Mouse (Mus musculus): ENCODE measurements around the gene Ttl. TPM values are rescaled to one million over a fixed set of nuclear protein-coding genes. Genes with fewer than 3 reads are reported as not detected.

The Ttl gene
- polyA plus RNA-seq, 1 experiment from 2014 or later, result 10.7 TPM

GRCm38 (mm10) chr2:129133006-129133805 lies 67.5 kb downstream of the Ttl start:
- no peak for ATAC-seq (ENCODE audit: insufficient number of reproducible peaks, insufficient read depth, low FRiP score, low read depth)
- no peak overlapping the region for H3K4me3 ChIP-seq (ENCODE audit: control insufficient read depth in 1 of 2, insufficient read depth in 1 of 2, low read depth in 1 of 2, low read length in 2 of 2)
- peaks cover 21% of the 10 kb centered on the region for H3K36me3 ChIP-seq (ENCODE audit: control insufficient read depth, insufficient read depth, low read length)
- no peak overlapping the region for H3K27ac ChIP-seq (replicated peaks in 1 of 2; ENCODE audit: control insufficient read depth in 1 of 2, insufficient read depth in 1 of 2, low read depth in 2 of 2, low read length in 2 of 2)
- H3K9me3 ChIP-seq (ENCODE audit: control insufficient read depth, low read length), result no peaks in the 10 kb centered on the region
- H3K9ac ChIP-seq (ENCODE audit: low read length), result no peak overlapping the region
- H3K4me2 ChIP-seq (ENCODE audit: low read length), result no peak overlapping the region
- no peaks in the 10 kb centered on the region for H3K27me3 ChIP-seq (ENCODE audit: control insufficient read depth, insufficient read depth, low read length)
- H3K4me1 ChIP-seq (ENCODE audit: control insufficient read depth in 2 of 2, insufficient read depth in 2 of 2, low read length in 2 of 2), result peaks cover 6 to 9% of the 10 kb centered on the region in 2 experiments
- 92% methylated on average over 14 of the region's 14 CpGs for WGBS

- Histone ChIP-seq H3K9me3 (ENCODE audit: control insufficient read depth, low read length) (no peaks in the 10 kb centered on the region), H3K27ac (replicated peaks in 1 of 2; ENCODE audit: control insufficient read depth in 1 of 2, insufficient read depth in 1 of 2, low read depth in 2 of 2, low read length in 2 of 2) (no peak overlapping the region)
Observed at GRCm38 (mm10) chr2:129139906-129140305, 74.2 kb downstream of the Ttl start.

More at GRCm38 (mm10) chr2:129139906-129140305, 74.2 kb downstream of the Ttl start:
- no peak overlapping the region for H3K4me2 ChIP-seq (ENCODE audit: low read length)
- no peaks in the 10 kb centered on the region for H3K27me3 ChIP-seq (ENCODE audit: control insufficient read depth, insufficient read depth, low read length)
- H3K9ac ChIP-seq (ENCODE audit: low read length), result no peak overlapping the region
- no peak overlapping the region for H3K4me3 ChIP-seq (ENCODE audit: control insufficient read depth in 1 of 2, insufficient read depth in 1 of 2, low read depth in 1 of 2, low read length in 2 of 2)
- H3K4me1 ChIP-seq (ENCODE audit: control insufficient read depth in 2 of 2, insufficient read depth in 2 of 2, low read length in 2 of 2), result no peaks in the 10 kb centered on the region
- no peaks in the 10 kb centered on the region for H3K36me3 ChIP-seq (ENCODE audit: control insufficient read depth, insufficient read depth, low read length)
- ATAC-seq (ENCODE audit: insufficient number of reproducible peaks, insufficient read depth, low FRiP score, low read depth), result no peak
- WGBS, result 80% methylated on average over 10 of the region's 10 CpGs

Other genes starting within 250 kb of the Ttl start
- gene Tmem87b, start 247.8 kb upstream of the Ttl start, polyA plus RNA-seq (2014; fragmentation: Nextera tagmentation; extraction: Ambion mirVana), result 27.3 and 27.9 TPM in 2 replicates
- gene Fbln7, start 203.0 kb upstream of the Ttl start, polyA plus RNA-seq (2014; fragmentation: Nextera tagmentation; extraction: Ambion mirVana), result 0.93 and 0.96 TPM in 2 replicates
- 7.2 and 7.6 TPM in 2 replicates for gene Zc3h8, start 121.9 kb upstream of the Ttl start, polyA plus RNA-seq (2014; fragmentation: Nextera tagmentation; extraction: Ambion mirVana)
- 1.2 and 2.5 TPM in 2 replicates for gene Zc3h6, start 98.5 kb upstream of the Ttl start, polyA plus RNA-seq (2014; fragmentation: Nextera tagmentation; extraction: Ambion mirVana)
- 12.2 and 12.7 TPM in 2 replicates for gene Gm10762, start 98.2 kb upstream of the Ttl start, polyA plus RNA-seq (2014; fragmentation: Nextera tagmentation; extraction: Ambion mirVana)
- gene Vinac1, start 17.8 kb upstream of the Ttl start, polyA plus RNA-seq (2014; fragmentation: Nextera tagmentation; extraction: Ambion mirVana), result 0.05 and 0.09 TPM in 2 replicates
- 12.1 and 14.0 TPM in 2 replicates for gene Polr1b, start 35.1 kb downstream of the Ttl start, polyA plus RNA-seq (2014; fragmentation: Nextera tagmentation; extraction: Ambion mirVana)
- 20.9 and 23.8 TPM in 2 replicates for gene Chchd5, start 63.8 kb downstream of the Ttl start, polyA plus RNA-seq (2014; fragmentation: Nextera tagmentation; extraction: Ambion mirVana)
- 21.6 and 22.0 TPM in 2 replicates for gene Slc20a1, start 132.8 kb downstream of the Ttl start, polyA plus RNA-seq (2014; fragmentation: Nextera tagmentation; extraction: Ambion mirVana)
- 42.8 and 45.2 TPM in 2 replicates for gene Ckap2l, start 231.3 kb downstream of the Ttl start, polyA plus RNA-seq (2014; fragmentation: Nextera tagmentation; extraction: Ambion mirVana)
- gene Il1a, start 244.0 kb downstream of the Ttl start, polyA plus RNA-seq (2014; fragmentation: Nextera tagmentation; extraction: Ambion mirVana), result 0.11 and 0.31 TPM in 2 replicates